Mouse (Mus musculus): Measurements from ENCODE around the gene Rmi2. TPM values are rescaled to one million over a fixed set of nuclear protein-coding genes. Genes with fewer than 3 reads are reported as not detected.

Gene Rmi2
- polyA plus RNA-seq, 1 experiment from 2014 or later: 0.46 TPM

GRCm38 (mm10) chr16:10890363-10890762 lies 55.5 kb downstream of the Rmi2 start:
- Histone ChIP-seq H3K9me3 (ENCODE audit: control insufficient read depth, low read length) (no peaks in the 10 kb centered on the region), H3K27ac (replicated peaks; ENCODE audit: low read depth, low read length) (no peak overlapping the region), H3K9ac (replicated peaks; ENCODE audit: low read length) (no peak overlapping the region), H3K27me3 (ENCODE audit: control insufficient read depth, insufficient read depth, low read length) (no peaks in the 10 kb centered on the region), H3K4me2 (ENCODE audit: low read length) (no peak overlapping the region), H3K4me1 (ENCODE audit: control insufficient read depth, insufficient read depth, low read length) (no peaks in the 10 kb centered on the region), H3K4me3 (replicated peaks; ENCODE audit: low read depth, low read length) (no peak overlapping the region), H3K36me3 (ENCODE audit: control insufficient read depth, insufficient read depth, low read length) (no peaks in the 10 kb centered on the region)
- no peak for ATAC-seq (ENCODE audit: low FRiP score, low TSS enrichment)
- peak; percentile 41 for DNase-seq
- WGBS: 81% methylated on average over 3 of the region's 3 CpGs

GRCm38 (mm10) chr16:10893161-10893560 lies 58.3 kb downstream of the Rmi2 start:
- Histone ChIP-seq H3K9ac (replicated peaks; ENCODE audit: low read length) (no peak overlapping the region), H3K4me2 (ENCODE audit: low read length) (no peak overlapping the region), H3K9me3 (ENCODE audit: control insufficient read depth, low read length) (no peaks in the 10 kb centered on the region), H3K36me3 (ENCODE audit: control insufficient read depth, insufficient read depth, low read length) (no peaks in the 10 kb centered on the region), H3K27me3 (ENCODE audit: control insufficient read depth, insufficient read depth, low read length) (no peaks in the 10 kb centered on the region), H3K4me3 (replicated peaks; ENCODE audit: low read depth, low read length) (no peak overlapping the region), H3K4me1 (ENCODE audit: control insufficient read depth, insufficient read depth, low read length) (no peaks in the 10 kb centered on the region), H3K27ac (replicated peaks; ENCODE audit: low read depth, low read length) (no peak overlapping the region)
- ATAC-seq (ENCODE audit: low FRiP score, low TSS enrichment): no peak
- no peak for DNase-seq
- 81% methylated on average over 4 of the region's 4 CpGs for WGBS

GRCm38 (mm10) chr16:10895906-10896305 lies 61.0 kb downstream of the Rmi2 start:
- Histone ChIP-seq H3K9ac (replicated peaks; ENCODE audit: low read length) (no peak overlapping the region), H3K27ac (replicated peaks; ENCODE audit: low read depth, low read length) (no peak overlapping the region), H3K4me2 (ENCODE audit: low read length) (no peak overlapping the region), H3K4me1 (ENCODE audit: control insufficient read depth, insufficient read depth, low read length) (no peaks in the 10 kb centered on the region), H3K27me3 (ENCODE audit: control insufficient read depth, insufficient read depth, low read length) (no peaks in the 10 kb centered on the region), H3K36me3 (ENCODE audit: control insufficient read depth, insufficient read depth, low read length) (no peaks in the 10 kb centered on the region), H3K9me3 (ENCODE audit: control insufficient read depth, low read length) (no peaks in the 10 kb centered on the region), H3K4me3 (replicated peaks; ENCODE audit: low read depth, low read length) (no peak overlapping the region)
- WGBS: 78% methylated on average over 3 of the region's 3 CpGs
- DNase-seq (no peak), ATAC-seq (ENCODE audit: low FRiP score, low TSS enrichment) (no peak)

GRCm38 (mm10) chr16:10897372-10897771 lies 62.5 kb downstream of the Rmi2 start:
- H3K4me2 ChIP-seq (ENCODE audit: low read length): no peak overlapping the region
- no peaks in the 10 kb centered on the region for H3K9me3 ChIP-seq (ENCODE audit: control insufficient read depth, low read length)
- 53% methylated on average over 6 of the region's 6 CpGs for WGBS
- ATAC-seq (ENCODE audit: low FRiP score, low TSS enrichment) (no peak), DNase-seq (no peak)
- no peaks in the 10 kb centered on the region for H3K4me1 ChIP-seq (ENCODE audit: control insufficient read depth, insufficient read depth, low read length)
- H3K4me3 ChIP-seq (replicated peaks; ENCODE audit: low read depth, low read length): no peak overlapping the region
- H3K27ac ChIP-seq (replicated peaks; ENCODE audit: low read depth, low read length): no peak overlapping the region
- H3K27me3 ChIP-seq (ENCODE audit: control insufficient read depth, insufficient read depth, low read length): no peaks in the 10 kb centered on the region
- no peaks in the 10 kb centered on the region for H3K36me3 ChIP-seq (ENCODE audit: control insufficient read depth, insufficient read depth, low read length)
- no peak overlapping the region for H3K9ac ChIP-seq (replicated peaks; ENCODE audit: low read length)

- no peak overlapping the region for H3K27ac ChIP-seq (replicated peaks; ENCODE audit: low read depth, low read length)
- H3K9ac ChIP-seq (replicated peaks; ENCODE audit: low read length): no peak overlapping the region
- no peaks in the 10 kb centered on the region for H3K27me3 ChIP-seq (ENCODE audit: control insufficient read depth, insufficient read depth, low read length)
- no peak overlapping the region for H3K4me2 ChIP-seq (ENCODE audit: low read length)
- H3K36me3 ChIP-seq (ENCODE audit: control insufficient read depth, insufficient read depth, low read length): no peaks in the 10 kb centered on the region
- WGBS: 84% methylated on average over 1 of the region's 1 CpGs
- ATAC-seq (ENCODE audit: low FRiP score, low TSS enrichment) (no peak), DNase-seq (no peak)
- no peak overlapping the region for H3K4me3 ChIP-seq (replicated peaks; ENCODE audit: low read depth, low read length)
- no peaks in the 10 kb centered on the region for H3K9me3 ChIP-seq (ENCODE audit: control insufficient read depth, low read length)
- H3K4me1 ChIP-seq (ENCODE audit: control insufficient read depth, insufficient read depth, low read length): no peaks in the 10 kb centered on the region
These were observed 65.9 kb downstream of the Rmi2 start for GRCm38 (mm10) chr16:10900736-10901135.

- WGBS: 75% methylated on average over 2 of the region's 2 CpGs
- H3K27ac ChIP-seq (replicated peaks; ENCODE audit: low read depth, low read length): no peak overlapping the region
- no peak for DNase-seq
- H3K9me3 ChIP-seq (ENCODE audit: control insufficient read depth, low read length): no peaks in the 10 kb centered on the region
- no peak for ATAC-seq (ENCODE audit: low FRiP score, low TSS enrichment)
- H3K36me3 ChIP-seq (ENCODE audit: control insufficient read depth, insufficient read depth, low read length): no peaks in the 10 kb centered on the region
- no peak overlapping the region for H3K9ac ChIP-seq (replicated peaks; ENCODE audit: low read length)
- no peak overlapping the region for H3K4me2 ChIP-seq (ENCODE audit: low read length)
- no peak overlapping the region for H3K4me3 ChIP-seq (replicated peaks; ENCODE audit: low read depth, low read length)
- no peaks in the 10 kb centered on the region for H3K27me3 ChIP-seq (ENCODE audit: control insufficient read depth, insufficient read depth, low read length)
- H3K4me1 ChIP-seq (ENCODE audit: control insufficient read depth, insufficient read depth, low read length): no peaks in the 10 kb centered on the region
These were observed 67.1 kb downstream of the Rmi2 start for GRCm38 (mm10) chr16:10901956-10902355.

- 64% methylated on average over 5 of the region's 5 CpGs for WGBS
- no peak for ATAC-seq (ENCODE audit: low FRiP score, low TSS enrichment)
- no peak overlapping the region for H3K4me3 ChIP-seq (replicated peaks; ENCODE audit: low read depth, low read length)
- H3K27me3 ChIP-seq (ENCODE audit: control insufficient read depth, insufficient read depth, low read length): no peaks in the 10 kb centered on the region
- H3K4me1 ChIP-seq (ENCODE audit: control insufficient read depth, insufficient read depth, low read length): no peaks in the 10 kb centered on the region
- no peak for DNase-seq
- H3K9me3 ChIP-seq (ENCODE audit: control insufficient read depth, low read length): no peaks in the 10 kb centered on the region
- H3K4me2 ChIP-seq (ENCODE audit: low read length): no peak overlapping the region
- H3K27ac ChIP-seq (replicated peaks; ENCODE audit: low read depth, low read length): no peak overlapping the region
- no peak overlapping the region for H3K9ac ChIP-seq (replicated peaks; ENCODE audit: low read length)
- H3K36me3 ChIP-seq (ENCODE audit: control insufficient read depth, insufficient read depth, low read length): no peaks in the 10 kb centered on the region
These were observed 68.0 kb downstream of the Rmi2 start for GRCm38 (mm10) chr16:10902849-10903248.

GRCm38 (mm10) chr16:10905661-10906113 lies 70.8 kb downstream of the Rmi2 start:
- ATAC-seq (ENCODE audit: low FRiP score, low TSS enrichment): no peak
- Histone ChIP-seq H3K9me3 (ENCODE audit: control insufficient read depth, low read length) (no peaks in the 10 kb centered on the region), H3K9ac (replicated peaks; ENCODE audit: low read length) (no peak overlapping the region), H3K27me3 (ENCODE audit: control insufficient read depth, insufficient read depth, low read length) (no peaks in the 10 kb centered on the region), H3K4me3 (replicated peaks; ENCODE audit: low read depth, low read length) (no peak overlapping the region), H3K27ac (replicated peaks; ENCODE audit: low read depth, low read length) (no peak overlapping the region), H3K4me2 (ENCODE audit: low read length) (no peak overlapping the region), H3K36me3 (ENCODE audit: control insufficient read depth, insufficient read depth, low read length) (no peaks in the 10 kb centered on the region), H3K4me1 (ENCODE audit: control insufficient read depth, insufficient read depth, low read length) (no peaks in the 10 kb centered on the region)
- DNase-seq: no peak
- 81% methylated on average over 5 of the region's 5 CpGs for WGBS

GRCm38 (mm10) chr16:10910541-10910940 lies 75.7 kb downstream of the Rmi2 start:
- no peaks in the 10 kb centered on the region for H3K9me3 ChIP-seq (ENCODE audit: control insufficient read depth, low read length)
- WGBS: 84% methylated on average over 7 of the region's 7 CpGs
- H3K9ac ChIP-seq (replicated peaks; ENCODE audit: low read length): no peak overlapping the region
- no peak for ATAC-seq (ENCODE audit: low FRiP score, low TSS enrichment)
- DNase-seq: no peak
- no peak overlapping the region for H3K4me3 ChIP-seq (replicated peaks; ENCODE audit: low read depth, low read length)
- no peaks in the 10 kb centered on the region for H3K27me3 ChIP-seq (ENCODE audit: control insufficient read depth, insufficient read depth, low read length)
- H3K4me1 ChIP-seq (ENCODE audit: control insufficient read depth, insufficient read depth, low read length): no peaks in the 10 kb centered on the region
- H3K27ac ChIP-seq (replicated peaks; ENCODE audit: low read depth, low read length): no peak overlapping the region
- no peaks in the 10 kb centered on the region for H3K36me3 ChIP-seq (ENCODE audit: control insufficient read depth, insufficient read depth, low read length)
- no peak overlapping the region for H3K4me2 ChIP-seq (ENCODE audit: low read length)

Data from midbrain, embryonic 14.5 days (tissue).